Mouse (Mus musculus) liver (tissue): ENCODE results near the gene Epor.

Experiments used
- DNase-seq: peaks from one replicate; pipeline ENCODE4 v3.0.0-alpha.2; 2020; ENCODE audit warnings: mixed read lengths

Gene Epor

DNA sequence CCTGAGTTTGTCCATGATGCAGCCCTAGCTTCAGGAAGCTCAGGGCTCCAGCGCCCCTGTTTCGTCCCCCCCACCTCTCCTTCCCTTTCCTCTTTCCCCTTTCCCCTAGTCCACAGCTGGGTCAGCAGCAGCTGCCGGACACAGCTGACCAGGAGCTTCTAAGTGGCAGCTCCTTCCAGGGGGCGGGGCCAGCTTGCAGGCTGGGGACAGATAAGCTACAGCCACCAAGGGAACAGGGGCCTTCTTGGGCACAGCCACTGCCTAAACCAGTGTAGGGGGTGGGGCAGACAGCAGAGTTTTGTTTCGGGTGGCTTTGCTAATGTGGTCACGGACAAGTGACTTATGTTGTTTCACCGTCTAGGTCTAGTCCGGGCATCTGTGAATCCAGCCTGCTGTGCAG, at the start of gene Epor:
Gene Epor (minus strand): TSS at position 90 of the 400 bp plus-strand sequence.
- peak; percentile 96 for DNase-seq

DNA sequence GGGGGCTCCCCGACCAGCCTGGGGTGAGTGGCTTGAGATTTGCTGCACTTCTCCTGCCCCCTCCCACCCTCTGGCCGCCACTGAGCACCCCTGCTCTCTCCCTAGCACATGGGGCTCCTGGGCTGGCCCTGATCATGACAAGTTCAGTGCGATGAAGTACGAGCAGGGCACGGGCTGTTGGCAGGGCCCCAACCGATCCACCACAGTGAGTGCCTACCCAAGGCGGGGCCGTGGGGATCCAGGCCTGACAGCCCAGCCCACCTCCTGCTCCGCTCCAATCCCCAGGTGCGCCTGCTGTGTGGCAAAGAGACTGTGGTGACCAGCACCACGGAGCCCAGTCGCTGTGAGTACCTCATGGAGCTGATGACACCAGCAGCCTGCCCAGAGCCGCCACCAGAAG, 49.4 kb upstream of the Epor start:
- DNase-seq: no peak

- no peak for DNase-seq
These were observed 47.7 kb upstream of the Epor start for GRCm38 (mm10) chr9:22011055-22011454.

DNA sequence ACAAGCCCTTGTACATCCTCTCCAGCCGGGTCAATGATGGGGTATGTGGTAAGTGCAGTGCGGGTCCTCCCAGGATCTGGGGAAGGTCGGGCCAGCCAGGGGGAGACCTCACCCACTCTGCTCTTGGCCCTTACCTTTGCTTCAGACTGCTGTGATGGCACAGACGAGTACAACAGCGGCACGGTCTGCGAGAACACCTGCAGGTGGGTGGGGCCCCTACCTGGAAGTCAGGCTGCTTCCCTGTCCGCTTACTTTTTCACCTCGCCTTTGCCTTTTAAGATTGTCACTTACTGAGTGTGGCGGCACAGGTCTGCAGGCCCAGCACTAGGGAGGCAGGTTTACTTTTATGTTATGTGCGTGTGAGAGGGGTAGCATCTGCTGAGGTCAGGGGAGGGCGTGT, 41.2 kb upstream of the Epor start:
- no peak for DNase-seq

GRCm38 (mm10) chr9:22003163-22003554, 39.9 kb upstream of the Epor start:
- peak; percentile 57 for DNase-seq

DNA sequence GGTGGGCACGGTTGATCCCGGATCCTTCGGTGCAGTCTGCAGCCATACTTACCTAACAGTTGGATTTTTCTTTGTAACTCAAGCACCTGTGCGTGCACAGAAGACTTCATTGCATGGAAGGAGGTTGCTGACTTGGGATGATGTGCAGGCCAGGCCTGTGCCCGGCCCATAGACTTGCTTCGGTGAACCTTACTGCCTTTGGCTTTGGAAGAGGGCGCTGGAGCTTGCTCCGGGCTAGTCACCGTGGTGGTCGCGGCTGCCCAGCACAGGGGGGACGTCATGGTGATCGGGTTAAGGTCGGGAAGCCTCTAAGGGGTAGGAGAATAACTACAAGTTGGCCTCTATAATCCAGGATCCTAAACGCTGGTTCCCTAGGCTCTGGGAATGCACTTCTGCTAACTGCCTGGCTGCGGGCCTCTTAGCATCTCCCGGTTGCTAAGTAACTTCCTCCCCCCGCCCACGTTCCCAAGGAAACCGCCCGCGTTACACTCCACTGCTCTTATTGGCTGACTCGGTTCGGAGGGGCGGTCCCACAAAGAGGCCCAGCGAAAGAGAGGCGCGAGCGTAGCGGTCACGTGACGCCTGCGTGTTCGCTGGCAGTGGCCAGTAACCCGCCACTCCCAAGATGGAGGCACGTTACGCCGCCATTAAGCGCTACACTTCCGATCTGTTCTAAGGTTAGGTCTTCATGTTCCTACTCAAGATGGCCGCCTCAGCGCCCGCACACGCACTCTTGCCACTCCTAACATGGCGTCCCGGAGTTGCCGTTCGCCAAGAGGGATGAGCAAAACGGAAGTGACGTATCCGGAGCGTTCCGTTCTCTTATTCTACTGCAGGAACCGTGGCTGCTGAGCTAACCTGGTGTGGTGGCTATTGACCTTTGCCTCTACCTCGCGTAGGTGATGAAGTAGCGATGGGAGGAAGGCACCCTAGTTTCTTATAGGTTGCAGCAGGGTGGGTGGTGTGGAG, 39.2 kb upstream of the Epor start, which contains the start of the genes Ccdc151 and Prkcsh:
Gene Ccdc151 (minus strand): TSS at position 441 of the 969 bp plus-strand sequence.
Gene Prkcsh (plus strand): TSS at position 613 of the 969 bp plus-strand sequence.
- DNase-seq: peak; percentile 99

- no peak for DNase-seq
These were observed 38.3 kb upstream of the Epor start for GRCm38 (mm10) chr9:22001633-22002032.

- DNase-seq: no peak
These were observed 37.0 kb upstream of the Epor start for GRCm38 (mm10) chr9:22000296-22000695.

DNA sequence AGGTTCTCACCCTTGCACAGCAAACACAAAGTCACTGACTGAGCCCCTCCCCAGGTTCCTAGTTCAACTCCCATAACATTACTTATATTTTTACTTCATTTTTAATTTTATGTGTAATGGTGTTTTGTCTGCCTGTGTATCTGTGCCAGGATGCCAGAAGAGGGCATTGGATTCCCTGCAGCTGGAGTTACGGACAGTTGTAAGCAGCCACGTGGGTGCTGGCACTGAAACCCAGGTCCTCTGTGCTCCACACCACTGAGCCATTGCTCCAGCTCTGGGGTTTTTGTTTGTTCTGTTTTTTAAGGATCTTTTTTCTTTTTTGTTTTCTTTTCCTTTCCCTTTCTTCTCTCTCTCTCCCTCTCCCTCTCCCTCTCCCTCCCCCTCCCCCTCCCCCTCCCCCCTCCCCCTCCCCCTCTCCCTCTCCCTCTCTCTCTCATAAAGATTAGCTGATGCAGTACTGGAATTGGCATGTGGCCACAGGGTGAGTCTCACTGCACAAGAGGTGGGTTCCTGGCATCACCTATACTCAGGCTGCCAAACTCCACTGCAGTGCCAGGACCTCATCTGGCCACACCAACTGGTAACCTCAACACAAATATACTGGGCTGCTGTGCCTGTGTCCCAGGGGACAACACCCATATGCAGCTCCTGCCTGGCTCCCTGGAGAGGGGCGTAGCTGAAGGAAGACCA, 33.0 kb upstream of the Epor start:
- DNase-seq: no peak

GRCm38 (mm10) chr9:21992227-21992626, 28.9 kb upstream of the Epor start:
- no peak for DNase-seq

GRCm38 (mm10) chr9:21989230-21990110, 26.2 kb upstream of the Epor start, which contains the start of gene Rgl3:
Gene Rgl3, minus strand, starts transcription at chr9:21989446.
- DNase-seq: no peak

GRCm38 (mm10) chr9:21988421-21989101, 25.3 kb upstream of the Epor start:
- DNase-seq: no peak

GRCm38 (mm10) chr9:21987592-21988342, 24.5 kb upstream of the Epor start:
- no peak for DNase-seq

DNA sequence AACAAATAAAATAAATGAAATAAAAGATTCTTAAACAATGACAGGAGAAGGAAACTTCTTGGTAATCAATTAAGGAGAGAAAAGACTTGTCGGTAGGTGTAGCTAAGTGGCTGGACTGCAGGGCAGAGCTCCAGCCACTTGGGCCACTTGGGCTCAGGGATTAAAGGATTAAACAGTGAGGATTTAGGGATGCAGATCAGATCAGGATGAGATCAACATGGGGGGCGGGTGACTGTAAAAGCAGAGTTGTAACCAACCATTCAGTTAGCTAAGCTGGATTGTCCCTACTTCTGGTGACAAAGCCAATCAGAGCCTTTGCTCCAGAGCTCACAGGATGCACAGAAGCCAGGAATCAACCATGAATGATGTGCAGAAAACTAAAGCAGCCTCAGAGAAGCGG, 20.6 kb upstream of the Epor start:
- no peak for DNase-seq

DNA sequence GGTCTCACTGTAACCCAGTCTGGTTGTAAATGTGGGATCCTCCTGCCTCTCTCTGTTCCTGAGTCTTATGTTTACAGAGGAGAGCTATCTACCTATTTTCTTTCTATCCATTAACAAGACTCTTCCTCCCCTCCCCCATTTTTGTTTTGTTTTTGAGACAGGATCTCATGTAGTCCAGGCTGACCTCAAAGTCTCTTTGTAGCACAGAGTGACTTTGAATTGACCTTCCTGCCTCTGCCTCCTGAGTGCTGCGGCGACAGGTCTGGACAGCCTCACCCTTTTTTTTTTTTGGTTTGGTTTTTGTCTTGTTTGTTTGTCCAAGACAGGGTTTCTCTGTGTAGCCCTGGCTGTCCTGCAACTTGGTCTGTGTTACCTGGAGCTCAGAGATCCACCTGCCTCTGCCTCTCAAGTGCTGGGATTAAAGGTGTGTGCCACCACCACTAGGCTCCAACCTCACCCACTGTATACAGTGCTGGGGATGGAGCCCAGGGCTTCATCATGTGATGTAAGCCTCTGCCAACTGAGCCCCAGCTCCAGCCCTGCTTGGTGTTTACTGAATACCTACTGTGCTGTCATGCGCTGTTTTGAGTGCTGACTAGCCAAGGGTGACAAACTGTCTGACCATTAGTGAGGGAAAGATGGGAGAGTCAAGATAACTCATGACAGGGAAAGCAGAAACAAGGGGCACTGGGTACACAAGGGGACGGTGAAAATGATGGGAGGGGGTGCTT, 15.3 kb upstream of the Epor start:
- DNase-seq: no peak

DNA sequence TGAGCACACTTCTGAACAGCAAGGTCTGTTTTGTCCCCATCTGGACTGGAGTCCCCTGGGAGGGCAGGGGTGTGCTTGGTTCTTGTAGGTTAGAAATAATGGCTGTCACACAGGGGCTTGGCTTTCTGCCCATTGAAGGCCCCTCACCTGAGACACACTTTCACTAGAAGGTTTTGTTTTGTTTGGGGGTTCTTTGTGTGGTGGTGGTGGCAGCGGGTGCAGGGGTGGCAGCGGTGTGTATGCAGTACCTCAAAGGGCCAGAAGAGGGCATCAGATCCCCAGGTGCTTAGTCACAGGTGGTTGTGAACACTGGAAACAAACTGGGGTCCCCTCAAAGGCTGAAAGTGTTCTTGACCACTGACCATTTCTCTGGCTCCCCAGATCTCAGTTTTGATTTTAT, 14.7 kb upstream of the Epor start:
- DNase-seq: peak; percentile 72

- no peak for DNase-seq
These were observed 14.0 kb upstream of the Epor start for GRCm38 (mm10) chr9:21977331-21977730.

DNA sequence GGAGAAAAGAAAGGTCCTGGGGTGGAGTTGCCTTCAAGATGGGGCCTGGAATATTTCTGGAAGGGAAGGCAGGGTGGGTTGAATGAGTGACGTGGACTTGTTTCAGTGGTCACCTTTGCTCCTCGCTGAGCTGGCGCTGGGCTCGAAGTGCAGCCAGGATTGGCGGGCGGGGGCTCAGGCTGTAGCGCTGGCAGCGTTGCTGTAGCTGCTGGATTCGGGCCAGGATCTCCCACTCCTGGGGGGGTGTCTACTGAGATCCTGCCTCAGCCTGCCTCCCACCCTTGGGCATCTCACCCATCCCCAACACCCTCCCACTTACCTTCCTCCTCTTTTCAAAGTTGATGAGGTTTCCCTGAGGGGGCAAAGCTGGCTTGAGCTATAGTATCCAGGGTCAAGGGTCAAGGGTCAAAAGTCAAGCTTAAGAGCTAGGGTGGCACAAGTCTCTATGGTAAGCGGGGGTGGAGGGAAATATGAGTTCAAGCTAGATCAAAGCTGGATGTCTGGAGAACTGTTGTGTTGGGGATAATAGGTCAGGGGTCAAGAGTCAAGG, 13.4 kb upstream of the Epor start:
- DNase-seq: no peak

- DNase-seq: no peak
These were observed 6.0 kb upstream of the Epor start for GRCm38 (mm10) chr9:21969304-21969703.

DNA sequence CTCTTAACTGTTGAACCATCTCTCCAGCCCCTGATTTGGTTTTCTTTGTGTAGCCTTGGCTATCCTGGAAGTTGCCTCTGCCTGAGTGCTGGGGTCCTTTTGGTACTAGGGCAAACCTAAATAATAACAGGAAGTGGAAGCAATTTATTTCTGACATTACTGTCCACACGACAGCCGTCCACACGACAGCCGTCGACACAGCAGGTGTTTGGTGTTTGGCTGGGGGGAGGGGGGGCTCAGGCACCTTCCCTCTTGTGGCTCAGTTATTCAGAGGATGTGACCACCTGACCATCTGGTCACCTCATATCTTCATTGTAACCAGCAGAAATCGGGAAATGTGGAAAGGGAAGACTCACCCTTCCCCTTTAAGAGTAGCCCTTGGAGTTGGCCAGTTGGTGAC, 5.6 kb upstream of the Epor start:
- no peak for DNase-seq
